Mouse (Mus musculus): ENCODE results near the gene BC049762. TPM values are rescaled to one million over a fixed set of nuclear protein-coding genes. Genes with fewer than 3 reads are reported as not detected.

Gene BC049762
- under 1 TPM; 0.54 to 0.70 TPM for total RNA-seq (2021)
- long read RNA-seq, experiment 1, result 0 reads
- long read RNA-seq, experiment 2, partial matches to known transcripts, result 0 of 1 reads
- long read RNA-seq, experiment 2, other reads (novel, unspliced or antisense), result 0 of 1 reads

DNA sequence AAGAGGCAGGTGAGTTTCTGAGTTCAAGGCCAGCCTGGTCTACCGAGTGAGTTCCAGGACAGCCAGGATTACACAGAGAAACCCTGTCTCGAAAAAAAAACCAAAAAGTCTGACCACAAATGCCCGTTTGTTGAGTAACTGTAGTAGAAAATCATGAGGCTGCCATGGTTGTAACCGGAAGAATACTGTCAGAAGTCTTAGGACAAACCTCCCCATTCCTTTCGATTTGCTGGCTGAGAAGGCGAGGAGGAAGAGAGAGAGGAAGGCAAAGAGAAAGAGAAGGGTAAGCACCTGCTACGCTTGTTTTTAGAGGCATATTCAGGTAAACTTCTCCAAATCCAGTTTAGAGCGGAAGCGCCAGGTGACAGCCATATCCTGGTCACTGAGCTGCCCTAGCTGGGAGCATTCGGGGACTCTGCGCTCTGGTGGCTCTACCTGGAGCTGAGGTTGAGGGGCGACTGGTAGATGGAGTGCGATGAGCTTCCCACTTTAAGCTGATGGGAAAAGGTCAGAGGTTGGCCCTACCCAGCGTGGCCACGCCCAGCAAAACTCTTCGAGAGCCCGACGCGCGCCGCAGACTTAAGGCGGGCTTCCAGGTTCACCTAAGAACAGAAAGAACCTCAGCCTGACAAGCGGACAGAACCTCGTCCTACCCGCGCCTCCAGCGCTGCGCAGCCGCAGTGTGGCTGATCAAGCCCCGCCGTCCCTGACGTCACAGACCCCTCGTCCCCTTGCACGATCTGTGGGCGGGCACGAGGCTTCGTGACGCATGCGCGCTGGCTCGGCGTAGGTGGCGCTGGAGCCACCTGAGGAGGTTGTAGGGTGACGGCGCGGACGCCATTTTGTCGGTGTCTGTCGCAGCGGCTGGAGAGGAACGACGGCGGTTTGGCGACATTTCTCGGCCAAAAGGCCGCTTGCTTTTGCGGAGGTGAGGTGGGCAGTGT is at the start of gene BC049762:
Gene BC049762, minus strand, starts transcription at position 705 of the 944 bp plus-strand sequence.
- DNase-seq (ENCODE audit: low spot score in 2 of 2), result peak; percentile 98 to 99

- no peak for DNase-seq (ENCODE audit: low spot score in 2 of 2)
Observed at GRCm38 (mm10) chr11:51311846-51312245, 49.0 kb upstream of the BC049762 start.

- DNase-seq (ENCODE audit: low spot score in 2 of 2), result no peak
Observed at GRCm38 (mm10) chr11:51308306-51308705, 45.5 kb upstream of the BC049762 start.

DNA sequence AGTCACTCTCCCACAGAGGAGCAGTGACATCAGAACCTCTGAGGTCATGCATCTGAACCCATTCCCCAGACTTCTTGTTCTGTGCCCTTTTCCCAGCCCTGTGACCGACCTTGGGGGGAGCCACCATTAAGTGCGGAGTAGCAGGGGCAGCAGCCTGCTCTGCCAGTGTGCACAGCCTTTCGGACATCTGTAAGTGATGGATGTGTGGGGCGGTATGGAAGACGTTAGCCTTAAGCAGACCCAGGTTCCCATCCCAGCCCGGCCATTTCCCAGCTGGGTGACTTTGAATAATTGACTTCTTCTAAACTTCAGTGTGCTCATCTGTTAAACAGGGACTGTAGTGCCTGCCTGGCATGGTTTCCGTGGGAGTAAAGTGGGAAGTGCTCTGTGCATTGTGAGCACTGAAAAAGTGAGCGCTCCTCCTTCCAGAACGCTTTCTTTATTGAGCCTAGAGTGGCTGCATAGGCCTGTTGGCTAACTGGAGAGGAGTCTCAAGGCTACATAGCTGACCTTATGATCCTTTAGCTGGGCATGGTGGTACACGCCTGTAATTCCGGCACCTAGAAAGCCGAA is 41.2 kb upstream of the BC049762 start:
- DNase-seq (ENCODE audit: low spot score in 2 of 2), result no peak

- DNase-seq (ENCODE audit: low spot score in 2 of 2), result no peak
Observed at GRCm38 (mm10) chr11:51302396-51302795, 39.5 kb upstream of the BC049762 start.

DNA sequence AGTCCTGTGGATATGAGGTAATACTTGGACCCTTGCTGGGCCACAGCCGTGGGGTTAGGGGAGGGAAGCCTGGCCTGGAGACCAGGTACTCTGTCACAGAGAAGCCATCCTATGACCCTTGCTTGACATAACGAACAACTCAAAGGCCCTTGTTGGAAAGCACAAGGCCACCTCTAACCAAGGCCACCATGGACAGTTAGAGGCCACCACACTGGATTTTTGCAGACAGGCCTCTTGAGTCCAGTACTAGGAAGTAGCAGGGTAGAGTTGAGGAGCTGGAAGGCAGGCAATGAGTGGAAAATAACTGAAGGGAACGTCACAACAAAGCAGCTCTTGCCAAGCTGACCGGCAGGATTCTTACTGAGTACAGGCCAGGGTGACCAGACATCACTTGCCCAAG is 35.8 kb upstream of the BC049762 start:
- DNase-seq (ENCODE audit: low spot score in 2 of 2), result no peak

GRCm38 (mm10) chr11:51295742-51296141 is 32.9 kb upstream of the BC049762 start:
- DNase-seq (ENCODE audit: low spot score in 2 of 2), result no peak

DNA sequence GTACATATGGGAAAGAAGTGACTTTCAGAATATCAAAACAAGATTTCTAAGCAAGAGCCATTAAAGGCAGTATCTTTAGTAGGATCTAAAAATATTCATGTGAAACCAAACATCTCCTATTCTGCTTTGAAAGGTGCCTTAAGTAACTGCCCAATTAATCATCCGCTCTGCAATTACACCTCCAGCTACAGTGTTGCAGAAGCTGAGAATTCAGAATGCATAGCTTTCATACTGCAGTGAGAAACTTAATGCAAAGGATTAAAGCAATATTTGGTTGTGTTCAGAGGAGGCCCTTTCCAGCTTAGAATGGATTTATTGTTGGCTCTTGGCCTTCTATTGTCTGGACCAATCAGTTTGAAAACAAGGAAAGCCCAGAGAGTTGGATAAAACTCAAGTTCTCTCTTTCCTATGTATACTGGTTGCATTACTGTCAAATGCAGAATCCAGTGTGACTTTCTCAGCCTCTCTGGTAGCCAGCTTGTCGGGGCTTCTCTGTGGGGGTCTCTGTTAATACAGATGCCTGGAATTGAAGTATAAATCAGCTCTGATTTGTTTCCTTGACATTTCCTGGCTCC is 31.2 kb upstream of the BC049762 start:
- no peak for DNase-seq (ENCODE audit: low spot score in 2 of 2)

DNA sequence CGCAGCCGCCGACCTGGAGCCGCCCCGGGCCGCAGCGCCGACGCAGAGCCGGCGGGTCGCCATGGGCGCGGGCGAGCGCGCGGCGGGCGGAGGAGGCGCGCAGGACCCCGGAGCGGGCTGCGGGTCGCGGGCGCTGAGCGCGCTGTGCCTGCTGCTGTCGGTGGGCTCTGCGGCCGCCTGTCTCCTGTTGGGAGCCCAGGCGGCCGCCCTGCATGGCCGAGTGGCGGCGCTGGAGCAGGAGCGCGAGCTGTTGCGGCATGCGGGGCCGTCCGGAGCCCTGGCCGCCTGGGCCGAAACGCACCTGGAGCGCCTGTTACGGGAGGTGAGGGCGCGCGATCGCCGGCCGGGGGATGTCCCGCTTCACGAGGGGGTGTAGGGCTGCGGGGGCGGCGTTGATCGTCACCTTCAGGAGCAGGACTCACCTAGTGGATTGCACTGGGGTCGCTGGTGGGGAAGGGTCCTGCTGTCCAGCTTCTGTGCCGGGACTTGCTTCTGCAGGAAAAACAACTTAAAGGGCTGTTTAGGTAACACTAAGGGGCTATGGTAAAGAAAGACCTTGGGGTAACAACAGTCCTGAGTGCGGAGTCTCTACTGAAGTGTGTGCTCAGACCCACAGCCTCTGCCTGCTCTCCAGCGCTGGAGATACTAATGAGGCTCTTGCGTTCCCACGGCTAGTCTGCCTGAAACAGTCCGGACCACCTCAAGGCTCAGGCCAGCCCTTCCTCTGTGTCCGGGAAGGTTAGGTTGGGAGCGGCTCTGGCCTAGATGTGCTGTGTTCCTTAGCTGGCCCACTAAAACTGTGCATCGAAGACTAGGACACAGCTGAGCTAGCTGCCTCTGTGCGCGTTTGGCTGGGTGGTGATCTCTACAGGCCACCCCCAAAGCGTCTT is 27.5 kb upstream of the BC049762 start:
- peak; percentile 42 to 54 for DNase-seq (ENCODE audit: low spot score in 2 of 2)

GRCm38 (mm10) chr11:51289564-51290041 is 26.8 kb upstream of the BC049762 start, which contains the start of gene Col23a1:
Gene Col23a1, plus strand, starts transcription at chr11:51289920.
- peak; percentile 61 to 71 for DNase-seq (ENCODE audit: low spot score in 2 of 2)

- DNase-seq (ENCODE audit: low spot score in 2 of 2), result no peak
Observed at GRCm38 (mm10) chr11:51274418-51274817, 11.6 kb upstream of the BC049762 start.

DNA sequence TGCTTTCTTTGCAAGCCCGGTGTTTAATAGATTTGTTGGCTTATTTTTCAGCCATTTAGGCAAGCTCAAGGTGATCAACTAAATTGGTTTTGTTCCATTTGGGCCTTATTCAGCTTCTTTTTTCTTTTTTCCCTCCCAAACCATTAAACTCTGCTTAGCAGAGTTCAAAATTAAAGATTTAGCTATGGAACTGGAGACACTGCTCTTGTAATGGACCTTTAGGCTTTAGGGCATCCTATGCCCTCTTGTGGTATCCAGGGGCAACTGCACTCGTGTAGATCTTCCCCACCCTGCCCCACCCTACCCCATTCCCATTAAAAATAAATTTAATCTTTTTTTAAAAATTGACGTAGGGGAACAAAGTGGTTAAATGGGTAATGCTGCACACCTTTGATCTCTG is 2.5 kb upstream of the BC049762 start:
- DNase-seq (ENCODE audit: low spot score in 2 of 2), result no peak

GRCm38 (mm10) chr11:51264352-51264751 is 1.5 kb upstream of the BC049762 start:
- peak in 1 of 2 experiments; percentile 26 for DNase-seq (ENCODE audit: low spot score in 2 of 2)

GRCm38 (mm10) chr11:51263286-51263831 is 513 bp upstream of the BC049762 start:
- DNase-seq (ENCODE audit: low spot score in 2 of 2), result peak in 1 of 2 experiments; percentile 69

GRCm38 (mm10) chr11:51261680-51262219 is 1.1 kb downstream of the BC049762 start, which contains the start of gene Clk4:
Gene Clk4, plus strand, starts transcription at chr11:51261730.
- DNase-seq (ENCODE audit: low spot score in 2 of 2), result no peak

GRCm38 (mm10) chr11:51257006-51257405 is 5.8 kb downstream of the BC049762 start:
- no peak for DNase-seq (ENCODE audit: low spot score in 2 of 2)

DNA sequence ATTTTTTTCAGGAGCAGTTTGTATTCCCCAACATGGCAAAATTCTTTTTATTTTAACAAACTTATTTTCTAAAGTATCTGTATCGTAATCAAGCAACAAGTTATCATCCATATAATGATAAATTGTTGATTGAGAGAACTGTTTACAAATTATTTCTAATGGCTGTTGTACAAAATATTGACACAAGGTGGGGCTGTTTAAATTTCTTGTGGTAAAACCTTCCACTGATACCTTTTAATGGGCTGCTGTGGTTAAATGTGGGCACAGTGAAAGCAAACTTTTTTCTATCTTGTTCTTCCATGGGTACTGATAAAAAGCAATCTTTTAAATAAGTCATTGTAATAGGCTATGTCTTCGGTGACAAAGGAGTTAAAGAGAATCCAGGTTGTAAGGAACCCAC is 19.9 kb downstream of the BC049762 start:
- DNase-seq (ENCODE audit: low spot score in 2 of 2), result no peak

DNA sequence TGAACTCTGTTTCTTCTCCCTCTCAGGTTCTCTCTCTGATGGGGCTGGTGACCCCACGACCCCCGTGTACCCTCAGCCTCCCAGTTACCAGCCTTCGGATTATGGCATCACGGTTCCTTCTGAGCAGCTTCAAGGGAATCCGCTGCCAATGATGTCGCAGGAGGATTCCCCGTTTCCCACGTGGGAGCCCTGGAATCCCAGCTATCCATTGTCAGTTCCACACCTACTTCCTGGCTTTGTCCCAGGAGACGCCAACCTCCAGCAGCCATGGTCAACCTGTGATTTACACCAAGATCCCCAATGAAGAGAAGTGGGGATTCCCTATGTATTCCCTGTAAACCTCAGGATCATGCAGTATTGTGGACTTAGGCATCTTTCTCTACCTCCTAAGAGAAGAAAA is 28.2 kb downstream of the BC049762 start:
- no peak for DNase-seq (ENCODE audit: low spot score in 2 of 2)

GRCm38 (mm10) chr11:51227104-51227503 is 35.7 kb downstream of the BC049762 start:
- no peak for DNase-seq (ENCODE audit: low spot score in 2 of 2)

GRCm38 (mm10) chr11:51220308-51220707 is 42.5 kb downstream of the BC049762 start, which contains the start of gene Gm12569:
Gene Gm12569, plus strand, starts transcription at chr11:51220473.
- DNase-seq (ENCODE audit: low spot score in 2 of 2), result no peak
